Mouse (Mus musculus): ENCODE results near the gene Smarcd3. TPM values are rescaled to one million over a fixed set of nuclear protein-coding genes. Genes with fewer than 3 reads are reported as not detected.

Smarcd3 gene
- total and polyA plus RNA-seq, 3 experiments, result 1.3 to 2.2 TPM; not detected in 1

DNA sequence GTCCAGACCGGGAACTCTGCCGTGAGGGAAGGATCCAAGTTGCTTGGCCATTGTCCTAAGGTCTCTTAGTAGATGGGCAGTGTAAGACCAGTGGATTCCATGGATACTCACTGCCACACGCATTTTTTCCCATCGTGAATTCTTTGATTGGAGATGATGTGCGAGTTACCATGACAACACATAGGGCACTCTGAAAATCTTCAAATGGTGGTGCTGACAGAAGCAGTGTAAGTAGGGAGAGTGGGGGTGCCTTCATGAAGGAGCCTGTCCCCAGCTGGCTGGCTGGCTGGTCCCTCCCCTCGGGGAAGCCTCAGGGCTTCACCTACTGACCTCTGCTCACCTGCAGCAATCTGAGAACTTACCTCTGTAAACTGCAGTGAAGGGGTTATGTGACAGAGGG is 14.9 kb upstream of the Smarcd3 start:
- Histone ChIP-seq H3K27me3 (replicated peaks) (peaks cover 10% of the 10 kb centered on the region), H3K36me3 (replicated peaks in 1 of 2; ENCODE audit: control insufficient read depth in 1 of 2, insufficient read depth in 1 of 2, low read length in 1 of 2) (no peaks in the 10 kb centered on the region), H3K4me1 (ENCODE audit: control insufficient read depth in 1 of 2, insufficient read depth in 2 of 2) (peaks cover 9 to 15% of the 10 kb centered on the region in 2 experiments), H3K9ac (ENCODE audit: insufficient read depth, low read depth) (no peak overlapping the region), H3K4me2 (ENCODE audit: insufficient read depth, low read depth, poor library complexity, severe bottlenecking) (no peak overlapping the region), H3K27ac (ENCODE audit: insufficient read depth, low read depth) (no peak overlapping the region), H3K79me2 (replicated peaks; ENCODE audit: control insufficient read depth, extremely low read depth, insufficient read depth, poor library complexity, severe bottlenecking) (no peaks in the 10 kb centered on the region), H3K9me3 (replicated peaks; ENCODE audit: low read length) (no peaks in the 10 kb centered on the region), H3K4me3 (replicated peaks in 1 of 3; ENCODE audit: low read depth in 2 of 3, low read length in 2 of 3, poor library complexity in 1 of 3) (no peak overlapping the region)
- in situ Hi-C loops (cut with MboI; ENCODE audit: low pct_ligation_motif_present, low pct_unique_long_range_greater_than_20kb, low sequenced_read_pairs) (no loop called here), dilution Hi-C loops (cut with MboI; ENCODE audit: extremely low pct_ligation_motif_present, extremely low pct_unique_long_range_greater_than_20kb, low sequenced_read_pairs) (no loop called here)
- no peak for TF ChIP-seq TBP (conservative IDR thresholded peaks at IDR 0.05; ENCODE audit: low read depth, low read length)
- DNase-seq (ENCODE audit: extremely low read depth), result no peak

DNA sequence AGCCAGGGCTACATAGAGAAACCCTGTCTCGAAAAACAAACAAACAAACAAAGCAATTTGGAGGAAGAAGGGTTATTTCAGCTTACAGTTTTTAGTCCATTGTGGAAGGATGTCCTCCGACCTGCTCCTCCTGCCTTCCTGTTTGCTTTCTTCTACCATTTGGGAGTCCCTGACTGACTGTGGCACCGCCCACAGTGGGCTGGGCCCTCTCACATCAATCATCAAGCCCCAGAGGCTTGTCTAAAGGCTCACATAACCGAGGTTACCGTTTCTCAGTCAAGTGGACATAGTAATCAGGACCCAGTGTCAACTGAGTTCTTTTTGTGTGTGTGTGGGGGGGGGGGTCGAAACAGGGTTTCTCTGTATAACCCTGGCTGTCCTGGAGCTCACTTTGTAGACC is 13.9 kb upstream of the Smarcd3 start:
- no peak for TF ChIP-seq MEF2A (IDR thresholded peaks at IDR 0.05; ENCODE audit: borderline replicate concordance, low read depth, low read length)
- TF ChIP-seq ZMIZ1 (IDR thresholded peaks at IDR 0.05; ENCODE audit: low read depth, low read length), result no peak
- TF ChIP-seq NELFE (IDR thresholded peaks at IDR 0.05; ENCODE audit: low read depth, low read length), result no peak
- no peak for TF ChIP-seq RCOR1 (conservative IDR thresholded peaks at IDR 0.05; ENCODE audit: low read depth, low read length)
- no peak for TF ChIP-seq USF2 (conservative IDR thresholded peaks at IDR 0.05; ENCODE audit: low read depth, low read length)
- no peak for TF ChIP-seq MAFK (IDR thresholded peaks at IDR 0.05; ENCODE audit: insufficient replicate concordance, low read length)
- TF ChIP-seq CHD2 (IDR thresholded peaks at IDR 0.05; ENCODE audit: low read length), result no peak
- TF ChIP-seq MAX (IDR thresholded peaks at IDR 0.05; ENCODE audit: low read length), result no peak
- no peak for TF ChIP-seq BHLHE40 (IDR thresholded peaks at IDR 0.05; ENCODE audit: low read depth, low read length)
- TF ChIP-seq TCF12 (IDR thresholded peaks at IDR 0.05; ENCODE audit: low read depth, low read length), result no peak
- TF ChIP-seq KAT2A (IDR thresholded peaks at IDR 0.05; ENCODE audit: insufficient replicate concordance, low read length), result no peak
- TF ChIP-seq MYC (IDR thresholded peaks at IDR 0.05; ENCODE audit: low read depth, low read length), result no peak
- TF ChIP-seq JUND (conservative IDR thresholded peaks at IDR 0.05; ENCODE audit: low read depth, low read length), result no peak
- peaks cover 10% of the 10 kb centered on the region for H3K27me3 ChIP-seq (replicated peaks)
- dilution Hi-C loops (cut with MboI; ENCODE audit: extremely low pct_ligation_motif_present, extremely low pct_unique_long_range_greater_than_20kb, low sequenced_read_pairs), result no loop called here
- H3K9me3 ChIP-seq (replicated peaks; ENCODE audit: low read length), result no peaks in the 10 kb centered on the region
- no peaks in the 10 kb centered on the region for H3K36me3 ChIP-seq (replicated peaks in 1 of 2; ENCODE audit: control insufficient read depth in 1 of 2, insufficient read depth in 1 of 2, low read length in 1 of 2)
- no peak overlapping the region for H3K9ac ChIP-seq (ENCODE audit: insufficient read depth, low read depth)
- no peak overlapping the region for H3K4me3 ChIP-seq (replicated peaks in 1 of 3; ENCODE audit: low read depth in 2 of 3, low read length in 2 of 3, poor library complexity in 1 of 3)
- peaks cover 9 to 15% of the 10 kb centered on the region in 2 experiments for H3K4me1 ChIP-seq (ENCODE audit: control insufficient read depth in 1 of 2, insufficient read depth in 2 of 2)
- in situ Hi-C loops (cut with MboI; ENCODE audit: low pct_ligation_motif_present, low pct_unique_long_range_greater_than_20kb, low sequenced_read_pairs), result no loop called here
- H3K27ac ChIP-seq (ENCODE audit: insufficient read depth, low read depth), result no peak overlapping the region
- no peak for DNase-seq (ENCODE audit: extremely low read depth)
- H3K4me2 ChIP-seq (ENCODE audit: insufficient read depth, low read depth, poor library complexity, severe bottlenecking), result no peak overlapping the region
- H3K79me2 ChIP-seq (replicated peaks; ENCODE audit: control insufficient read depth, extremely low read depth, insufficient read depth, poor library complexity, severe bottlenecking), result no peaks in the 10 kb centered on the region

DNA sequence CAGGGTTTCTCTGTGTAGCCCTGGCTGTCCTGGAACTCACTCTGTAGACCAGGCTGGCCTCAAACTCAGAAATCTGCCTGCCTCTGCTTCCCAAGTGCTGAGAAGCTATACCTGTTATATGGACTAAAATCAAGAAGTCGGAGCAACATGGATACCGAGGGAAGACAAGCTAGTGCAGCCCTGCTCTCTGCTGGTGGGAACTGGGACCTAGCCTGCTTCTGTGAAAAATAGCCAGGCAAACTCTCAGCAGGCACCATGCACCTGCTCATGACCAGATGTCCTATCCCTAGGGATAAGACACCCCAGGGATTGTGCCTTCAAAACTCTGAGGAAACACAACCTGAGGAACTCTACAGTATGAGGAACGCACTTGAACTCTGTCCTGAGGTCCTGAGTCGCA is 12.8 kb upstream of the Smarcd3 start:
- in situ Hi-C loops (cut with MboI; ENCODE audit: low pct_ligation_motif_present, low pct_unique_long_range_greater_than_20kb, low sequenced_read_pairs), result no loop called here
- no peak overlapping the region for H3K4me2 ChIP-seq (ENCODE audit: insufficient read depth, low read depth, poor library complexity, severe bottlenecking)
- no peak for DNase-seq (ENCODE audit: extremely low read depth)
- H3K27ac ChIP-seq (ENCODE audit: insufficient read depth, low read depth), result no peak overlapping the region
- TF ChIP-seq CTCF (conservative IDR thresholded peaks at IDR 0.05 in 1 of 2, IDR thresholded peaks at IDR 0.05 in 1 of 2; ENCODE audit: low read depth in 2 of 2, low read length in 2 of 2), result 0 out of 4 replicates have a peak, but pooled peaks of 1 of the 2 experiments have one; percentile 20
- TF ChIP-seq USF2 (conservative IDR thresholded peaks at IDR 0.05; ENCODE audit: low read depth, low read length), result no peak
- dilution Hi-C loops (cut with MboI; ENCODE audit: extremely low pct_ligation_motif_present, extremely low pct_unique_long_range_greater_than_20kb, low sequenced_read_pairs), result no loop called here
- no peaks in the 10 kb centered on the region for H3K36me3 ChIP-seq (replicated peaks in 1 of 2; ENCODE audit: control insufficient read depth in 1 of 2, insufficient read depth in 1 of 2, low read length in 1 of 2)
- peaks cover 9 to 15% of the 10 kb centered on the region in 2 experiments for H3K4me1 ChIP-seq (ENCODE audit: control insufficient read depth in 1 of 2, insufficient read depth in 2 of 2)
- no peak overlapping the region for H3K4me3 ChIP-seq (replicated peaks in 1 of 3; ENCODE audit: low read depth in 2 of 3, low read length in 2 of 3, poor library complexity in 1 of 3)
- no peaks in the 10 kb centered on the region for H3K79me2 ChIP-seq (replicated peaks; ENCODE audit: control insufficient read depth, extremely low read depth, insufficient read depth, poor library complexity, severe bottlenecking)
- no peaks in the 10 kb centered on the region for H3K9me3 ChIP-seq (replicated peaks; ENCODE audit: low read length)
- no peak overlapping the region for H3K9ac ChIP-seq (ENCODE audit: insufficient read depth, low read depth)
- H3K27me3 ChIP-seq (replicated peaks), result peaks cover 10% of the 10 kb centered on the region
